Mouse (Mus musculus) neural tube, postnatal 0 days (tissue): ENCODE results near the gene Cyp2d34. TPM values are rescaled to one million over a fixed set of nuclear protein-coding genes. Genes with fewer than 3 reads are reported as not detected.

ENCODE experiments used
- microRNA-seq: library from miRNA; unstranded; fragments of <30 nt; microRNA quantifications from one replicate; pipeline ENCODE4, GENCODE M21; 2016
- polyA plus RNA-seq: library from polyadenylated mRNA; unstranded; fragments of >200 nt; fragmentation: Nextera tagmentation; extraction: Ambion mirVana; gene quantifications from 2 replicates; pipeline ENCODE4 v1.2.1, GENCODE M21; 2015

The Cyp2d34 gene
- polyA plus RNA-seq, result not detected in 2 replicates

DNA sequence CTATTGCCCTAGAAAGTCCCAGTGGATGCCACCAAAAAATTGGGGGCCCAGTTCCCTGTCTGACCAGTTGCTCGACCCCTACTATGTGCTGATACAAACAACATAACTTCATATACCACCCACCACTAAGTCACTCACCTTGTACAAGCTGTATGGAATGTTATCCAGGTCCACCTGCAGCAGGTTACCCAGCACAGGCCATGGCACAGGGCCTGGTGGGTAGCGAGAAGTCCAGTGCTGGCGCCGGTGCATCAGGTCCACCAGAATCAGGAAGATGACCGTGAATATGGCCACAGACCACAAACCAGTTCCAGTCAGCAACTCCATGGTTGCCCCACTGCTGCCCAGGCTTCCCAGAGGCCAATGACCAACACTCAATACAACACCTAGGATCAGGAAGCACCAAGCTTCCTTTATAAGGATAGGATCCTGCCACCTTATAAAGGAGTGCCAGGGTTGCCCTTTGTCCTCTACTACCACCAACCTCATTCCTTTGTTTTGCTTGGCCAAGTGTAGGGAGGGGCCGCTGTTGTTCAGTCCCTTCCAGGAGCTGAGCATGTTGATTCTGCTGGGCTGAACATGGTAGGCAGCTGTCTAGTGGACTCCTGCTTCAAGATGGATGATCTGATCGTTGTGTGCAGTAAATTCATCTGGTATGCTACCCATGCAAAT lies at the start of gene Cyp2d34:
Gene Cyp2d34, minus strand, starts transcription at position 416 of the 672 bp plus-strand sequence.

Small RNA genes within 50 kb of the gene (microRNA-seq; reads per million reads assigned to microRNA genes)
- gene Gm27463 (not detected), gene Gm27742 (not detected)

Other genes starting within 250 kb of the Cyp2d34 start
- gene Cyp2d22, start 240.7 kb downstream of the Cyp2d34 start, polyA plus RNA-seq, result 5.4 and 6.0 TPM in 2 replicates
- not detected in 2 replicates for gene Cyp2d11, start 226.9 kb downstream of the Cyp2d34 start, polyA plus RNA-seq
- gene Cyp2d10, start 213.8 kb downstream of the Cyp2d34 start, polyA plus RNA-seq, result not detected in 2 replicates
- gene Cyp2d9, start 187.5 kb downstream of the Cyp2d34 start, polyA plus RNA-seq, result not detected in 2 replicates
- gene Cyp2d12, start 65.9 kb downstream of the Cyp2d34 start, polyA plus RNA-seq, result not detected in 2 replicates
- gene Cyp2d40, start 143.2 kb upstream of the Cyp2d34 start, polyA plus RNA-seq, result not detected in 2 replicates
- gene Cyp2d26, start 173.3 kb upstream of the Cyp2d34 start, polyA plus RNA-seq, result not detected in 2 replicates